Mouse (Mus musculus): ENCODE measurements around the gene Sestd1. TPM values are rescaled to one million over a fixed set of nuclear protein-coding genes. Genes with fewer than 3 reads are reported as not detected.

Gene Sestd1
- polyA plus RNA-seq, 1 experiment from 2014 or later = 9.9 TPM

- Histone ChIP-seq H3K36me3 (peaks cover 25% of the 10 kb centered on the region), H3K4me1 (peaks cover 18% of the 10 kb centered on the region), H3K9me3 (no peaks in the 10 kb centered on the region), H3K27me3 (ENCODE audit: insufficient read depth, poor library complexity, severe bottlenecking) (no peaks in the 10 kb centered on the region), H3K4me3 (no peak overlapping the region), H3K27ac (no peak overlapping the region)
- DNase-seq (ENCODE audit: low spot score) = no peak
- WGBS = 61% methylated on average over 5 of the region's 5 CpGs
Measured at GRCm38 (mm10) chr2:77198246-77198645, 82.1 kb downstream of the Sestd1 start.

GRCm38 (mm10) chr2:77196819-77197218, 83.6 kb downstream of the Sestd1 start:
- Histone ChIP-seq H3K9me3 (no peaks in the 10 kb centered on the region), H3K27ac (no peak overlapping the region), H3K4me1 (peaks cover 18% of the 10 kb centered on the region), H3K27me3 (ENCODE audit: insufficient read depth, poor library complexity, severe bottlenecking) (no peaks in the 10 kb centered on the region), H3K4me3 (no peak overlapping the region), H3K36me3 (peaks cover 23% of the 10 kb centered on the region)
- 85% methylated on average over 4 of the region's 4 CpGs for WGBS
- no peak for DNase-seq (ENCODE audit: low spot score)

- Histone ChIP-seq H3K27ac (no peak overlapping the region), H3K36me3 (peaks cover 36% of the 10 kb centered on the region), H3K27me3 (ENCODE audit: insufficient read depth, poor library complexity, severe bottlenecking) (no peaks in the 10 kb centered on the region), H3K4me3 (no peak overlapping the region), H3K4me1 (peaks cover 6% of the 10 kb centered on the region; the same call in 1 of the 2 replicates), H3K9me3 (no peaks in the 10 kb centered on the region)
- DNase-seq (ENCODE audit: low spot score) = no peak
- 85% methylated on average over 5 of the region's 5 CpGs for WGBS
Measured at GRCm38 (mm10) chr2:77195056-77195455, 85.3 kb downstream of the Sestd1 start.

GRCm38 (mm10) chr2:77191811-77192210, 88.6 kb downstream of the Sestd1 start:
- DNase-seq (ENCODE audit: low spot score) = no peak
- Histone ChIP-seq H3K36me3 (peaks cover 52% of the 10 kb centered on the region), H3K27me3 (ENCODE audit: insufficient read depth, poor library complexity, severe bottlenecking) (no peaks in the 10 kb centered on the region), H3K4me1 (no peaks in the 10 kb centered on the region), H3K27ac (no peak overlapping the region), H3K9me3 (no peaks in the 10 kb centered on the region), H3K4me3 (no peak overlapping the region)
- 92% methylated on average over 3 of the region's 3 CpGs for WGBS

- DNase-seq (ENCODE audit: low spot score) = peak; percentile 56
- 91% methylated on average over 7 of the region's 7 CpGs for WGBS
- Histone ChIP-seq H3K36me3 (peaks cover 52% of the 10 kb centered on the region), H3K27ac (no peak overlapping the region), H3K4me3 (no peak overlapping the region), H3K4me1 (no peaks in the 10 kb centered on the region), H3K9me3 (no peaks in the 10 kb centered on the region), H3K27me3 (ENCODE audit: insufficient read depth, poor library complexity, severe bottlenecking) (no peaks in the 10 kb centered on the region)
Measured at GRCm38 (mm10) chr2:77190891-77191290, 89.5 kb downstream of the Sestd1 start.

- H3K4me1 ChIP-seq = no peaks in the 10 kb centered on the region
- no peak overlapping the region for H3K4me3 ChIP-seq
- peak; percentile 30 for DNase-seq (ENCODE audit: low spot score)
- peaks cover 50% of the 10 kb centered on the region for H3K36me3 ChIP-seq
- H3K27me3 ChIP-seq (ENCODE audit: insufficient read depth, poor library complexity, severe bottlenecking) = no peaks in the 10 kb centered on the region
- no peaks in the 10 kb centered on the region for H3K9me3 ChIP-seq
- WGBS = 85% methylated on average over 3 of the region's 3 CpGs
- H3K27ac ChIP-seq = no peak overlapping the region
Measured at GRCm38 (mm10) chr2:77190301-77190700, 90.1 kb downstream of the Sestd1 start.

- no peak overlapping the region for H3K27ac ChIP-seq
- H3K36me3 ChIP-seq = peaks cover 44% of the 10 kb centered on the region
- 87% methylated on average over 7 of the region's 7 CpGs for whole genome bisulfite sequencing
- no peaks in the 10 kb centered on the region for H3K9me3 ChIP-seq
- H3K4me3 ChIP-seq = no peak overlapping the region
- DNase-seq (ENCODE audit: low spot score) = no peak
- H3K27me3 ChIP-seq (ENCODE audit: insufficient read depth, poor library complexity, severe bottlenecking) = no peaks in the 10 kb centered on the region
- H3K4me1 ChIP-seq = no peaks in the 10 kb centered on the region
Measured at GRCm38 (mm10) chr2:77189671-77190070, 90.7 kb downstream of the Sestd1 start.

- WGBS = 81% methylated on average over 3 of the region's 3 CpGs
- peaks cover 34% of the 10 kb centered on the region for H3K36me3 ChIP-seq
- no peaks in the 10 kb centered on the region for H3K27me3 ChIP-seq (ENCODE audit: insufficient read depth, poor library complexity, severe bottlenecking)
- peaks cover 17% of the 10 kb centered on the region for H3K4me1 ChIP-seq
- DNase-seq (ENCODE audit: low spot score) = no peak
- no peak overlapping the region for H3K4me3 ChIP-seq
- H3K27ac ChIP-seq = no peak overlapping the region
- no peaks in the 10 kb centered on the region for H3K9me3 ChIP-seq
Measured at GRCm38 (mm10) chr2:77187501-77187900, 92.9 kb downstream of the Sestd1 start.

- H3K27me3 ChIP-seq (ENCODE audit: insufficient read depth, poor library complexity, severe bottlenecking) = no peaks in the 10 kb centered on the region
- peaks cover 31% of the 10 kb centered on the region for H3K36me3 ChIP-seq
- H3K9me3 ChIP-seq = no peaks in the 10 kb centered on the region
- DNase-seq (ENCODE audit: low spot score) = no peak
- peaks cover 22% of the 10 kb centered on the region for H3K4me1 ChIP-seq
- H3K27ac ChIP-seq = no peak overlapping the region
- H3K4me3 ChIP-seq = no peak overlapping the region
- 57% methylated on average over 8 of the region's 8 CpGs for WGBS
Measured at GRCm38 (mm10) chr2:77186912-77187311, 93.5 kb downstream of the Sestd1 start.

GRCm38 (mm10) chr2:77184049-77184571, 96.3 kb downstream of the Sestd1 start:
- H3K27ac ChIP-seq = peak overlapping the region; percentile 87; the same call in 1 of the 2 replicates
- H3K27me3 ChIP-seq (ENCODE audit: insufficient read depth, poor library complexity, severe bottlenecking) = no peaks in the 10 kb centered on the region
- WGBS = 51% methylated on average over 8 of the region's 8 CpGs
- peaks cover 27% of the 10 kb centered on the region for H3K4me1 ChIP-seq
- H3K36me3 ChIP-seq = peaks cover 12% of the 10 kb centered on the region
- no peaks in the 10 kb centered on the region for H3K9me3 ChIP-seq
- no peak overlapping the region for H3K4me3 ChIP-seq
- peak; percentile 27 for DNase-seq (ENCODE audit: low spot score)

- Histone ChIP-seq H3K27ac (peak overlapping the region; percentile 87; the same call in 1 of the 2 replicates), H3K9me3 (no peaks in the 10 kb centered on the region), H3K4me1 (peaks cover 27% of the 10 kb centered on the region), H3K4me3 (no peak overlapping the region), H3K36me3 (peaks cover 12% of the 10 kb centered on the region), H3K27me3 (ENCODE audit: insufficient read depth, poor library complexity, severe bottlenecking) (no peaks in the 10 kb centered on the region)
- WGBS = 81% methylated on average over 2 of the region's 2 CpGs
- peak; percentile 25 for DNase-seq (ENCODE audit: low spot score)
Measured at GRCm38 (mm10) chr2:77183646-77184045, 96.7 kb downstream of the Sestd1 start.

GRCm38 (mm10) chr2:77182996-77183380, 97.4 kb downstream of the Sestd1 start:
- Histone ChIP-seq H3K4me3 (no peak overlapping the region), H3K27me3 (ENCODE audit: insufficient read depth, poor library complexity, severe bottlenecking) (no peaks in the 10 kb centered on the region), H3K27ac (peak overlapping the region; percentile 87), H3K9me3 (no peaks in the 10 kb centered on the region), H3K4me1 (peaks cover 27% of the 10 kb centered on the region), H3K36me3 (peaks cover 10% of the 10 kb centered on the region)
- 57% methylated on average over 6 of the region's 6 CpGs for WGBS
- DNase-seq (ENCODE audit: low spot score) = no peak

- no peaks in the 10 kb centered on the region for H3K9me3 ChIP-seq
- WGBS = 51% methylated on average over 4 of the region's 4 CpGs
- H3K4me1 ChIP-seq = peaks cover 30% of the 10 kb centered on the region
- peaks cover 6% of the 10 kb centered on the region; the same call in 1 of the 2 replicates for H3K36me3 ChIP-seq
- peak; percentile 60 for DNase-seq (ENCODE audit: low spot score)
- H3K4me3 ChIP-seq = no peak overlapping the region
- H3K27me3 ChIP-seq (ENCODE audit: insufficient read depth, poor library complexity, severe bottlenecking) = no peaks in the 10 kb centered on the region
- peak overlapping the region; percentile 87 for H3K27ac ChIP-seq
Measured at GRCm38 (mm10) chr2:77182271-77182995, 98.0 kb downstream of the Sestd1 start.
